Mouse (Mus musculus): ENCODE measurements around the gene Ociad1.

- TF ChIP-seq USF1 (IDR thresholded peaks at IDR 0.05; ENCODE audit: low read depth) (no peak), TCF12 (IDR thresholded peaks at IDR 0.05; ENCODE audit: insufficient read depth, poor library complexity, severe bottlenecking) (no peak), POLR2A (IDR thresholded peaks at IDR 0.05; ENCODE audit: insufficient read length, low read depth) (no peak), POLR2AphosphoS2 (IDR thresholded peaks at IDR 0.05; ENCODE audit: insufficient read length, low read depth) (no peak)
Observed at GRCm38 (mm10) chr5:73360240-73360639, 67.7 kb downstream of the Ociad1 start.
